Mouse (Mus musculus) frontal cortex, adult 2 months (tissue): ENCODE measurements around the gene Tcl1. TPM values are rescaled to one million over a fixed set of nuclear protein-coding genes. Genes with fewer than 3 reads are reported as not detected.
"Not testable (repeated sequence)": the region's sequence is repeated elsewhere in the genome, so short reads cannot be mapped to it uniquely, and the experiment has no call there.

Source experiments
- DNase-seq, 2 experiments: peaks; one replicate each; pipeline ENCODE4 v3.0.0; 2022; ENCODE audit warnings: low spot score in 1 of 2; ENCODE audit errors: extremely low spot score in 1 of 2
- polyA plus RNA-seq: library from polyadenylated mRNA; depleted of rRNA; stranded (reverse); fragments of >200 nt; gene quantifications from 2 replicates; pipeline ENCODE4 v1.2.3, GENCODE M21; 2012; rRNA removed

Gene Tcl1
- not detected in 2 replicates for polyA plus RNA-seq

GRCm38 (mm10) chr12:105222601-105223319 is at the start of gene Tcl1:
Gene Tcl1 (minus strand): TSS chr12:105222793.
- DNase-seq: no peak

GRCm38 (mm10) chr12:105271016-105271965 is 48.7 kb upstream of the Tcl1 start:
- no peak for DNase-seq

- DNase-seq: peak in 1 of 2 experiments; percentile 16
Observed at GRCm38 (mm10) chr12:105267076-105267475, 44.5 kb upstream of the Tcl1 start.

- DNase-seq: no peak
Observed at GRCm38 (mm10) chr12:105266096-105266495, 43.5 kb upstream of the Tcl1 start.

- DNase-seq: no peak
Observed at GRCm38 (mm10) chr12:105259221-105259620, 36.6 kb upstream of the Tcl1 start.

- DNase-seq: peak in 1 of 2 experiments; percentile 39
Observed at GRCm38 (mm10) chr12:105258787-105259186, 36.2 kb upstream of the Tcl1 start.

- DNase-seq: no peak
Observed at GRCm38 (mm10) chr12:105253796-105254195, 31.2 kb upstream of the Tcl1 start.

- no peak for DNase-seq
Observed at GRCm38 (mm10) chr12:105248763-105249233, 26.2 kb upstream of the Tcl1 start.

GRCm38 (mm10) chr12:105239060-105239459 is 16.5 kb upstream of the Tcl1 start:
- peak in 1 of 2 experiments; percentile 2 for DNase-seq

- no peak for DNase-seq
Observed at GRCm38 (mm10) chr12:105235091-105235490, 12.5 kb upstream of the Tcl1 start.

- no peak for DNase-seq
Observed at GRCm38 (mm10) chr12:105234362-105234761, 11.8 kb upstream of the Tcl1 start.

- DNase-seq: no peak
Observed at GRCm38 (mm10) chr12:105224621-105225320, 2.2 kb upstream of the Tcl1 start.

- no peak for DNase-seq
Observed at GRCm38 (mm10) chr12:105217101-105217760, 5.4 kb downstream of the Tcl1 start.

GRCm38 (mm10) chr12:105209231-105209630 is 13.4 kb downstream of the Tcl1 start:
- DNase-seq: no peak

- no peak for DNase-seq
Observed at GRCm38 (mm10) chr12:105208441-105208840, 14.2 kb downstream of the Tcl1 start.

GRCm38 (mm10) chr12:105207071-105207470 is 15.5 kb downstream of the Tcl1 start:
- no peak for DNase-seq

- DNase-seq: not testable (repeated sequence)
Observed at GRCm38 (mm10) chr12:105201657-105202056, 20.9 kb downstream of the Tcl1 start, which contains the start of gene Tcl1b4. Gene Tcl1b4 (plus strand): TSS chr12:105201957.

- not testable (repeated sequence) for DNase-seq
Observed at GRCm38 (mm10) chr12:105199684-105200497, 22.7 kb downstream of the Tcl1 start.

- not testable (repeated sequence) for DNase-seq
Observed at GRCm38 (mm10) chr12:105190743-105191142, 31.9 kb downstream of the Tcl1 start, which contains the start of gene Tcl1b3. Gene Tcl1b3 (plus strand): TSS chr12:105191043.
